Mouse (Mus musculus) right cerebral cortex, postnatal 4 days (tissue): ENCODE results near the gene Dnph1.
"Not testable (repeated sequence)": the region's sequence is repeated elsewhere in the genome, so short reads cannot be mapped to it uniquely, and the experiment has no call there.

Experiments
- DNase-seq: peaks from one replicate; pipeline ENCODE4 v3.0.0-alpha.2; 2022

Gene Dnph1

GRCm38 (mm10) chr17:46496623-46497434 lies at the start of gene Dnph1:
Gene Dnph1, plus strand, starts transcription at chr17:46496711.
- DNase-seq: peak; percentile 81

- no peak for DNase-seq
These were observed 43.8 kb upstream of the Dnph1 start for GRCm38 (mm10) chr17:46452683-46453082.

GRCm38 (mm10) chr17:46453302-46453948 lies 43.1 kb upstream of the Dnph1 start:
- DNase-seq: no peak

GRCm38 (mm10) chr17:46453970-46454411 lies 42.5 kb upstream of the Dnph1 start:
- DNase-seq: no peak

- no peak for DNase-seq
These were observed 42.0 kb upstream of the Dnph1 start for GRCm38 (mm10) chr17:46454539-46454938.

GRCm38 (mm10) chr17:46455110-46455691 lies 41.3 kb upstream of the Dnph1 start:
- DNase-seq: peak; percentile 40

GRCm38 (mm10) chr17:46457791-46458190 lies 38.7 kb upstream of the Dnph1 start:
- DNase-seq: peak; percentile 48

GRCm38 (mm10) chr17:46458439-46458838 lies 38.1 kb upstream of the Dnph1 start:
- no peak for DNase-seq

- DNase-seq: no peak
These were observed 35.8 kb upstream of the Dnph1 start for GRCm38 (mm10) chr17:46460673-46461072.

GRCm38 (mm10) chr17:46461347-46461746 lies 35.2 kb upstream of the Dnph1 start:
- DNase-seq: no peak

- DNase-seq: no peak
These were observed 34.3 kb upstream of the Dnph1 start for GRCm38 (mm10) chr17:46462226-46462625.

GRCm38 (mm10) chr17:46467830-46468229 lies 28.7 kb upstream of the Dnph1 start:
- DNase-seq: no peak

GRCm38 (mm10) chr17:46476601-46477000 lies 19.9 kb upstream of the Dnph1 start:
- no peak for DNase-seq

- no peak for DNase-seq
These were observed 19.2 kb upstream of the Dnph1 start for GRCm38 (mm10) chr17:46477286-46477685.

GRCm38 (mm10) chr17:46483561-46484001 lies 12.9 kb upstream of the Dnph1 start:
- DNase-seq: peak; percentile 43

- DNase-seq: no peak
These were observed 12.5 kb upstream of the Dnph1 start for GRCm38 (mm10) chr17:46484021-46484431.

GRCm38 (mm10) chr17:46484461-46484875 lies 12.0 kb upstream of the Dnph1 start:
- no peak for DNase-seq

- DNase-seq: peak; percentile 43
These were observed 9.5 kb upstream of the Dnph1 start for GRCm38 (mm10) chr17:46486995-46487394.

GRCm38 (mm10) chr17:46487431-46487830 lies 9.1 kb upstream of the Dnph1 start, which contains the start of gene Ttbk1:
Gene Ttbk1, minus strand, starts transcription at chr17:46487675.
- DNase-seq: peak; percentile 72

GRCm38 (mm10) chr17:46495486-46495885 lies 1.0 kb upstream of the Dnph1 start:
- no peak for DNase-seq

GRCm38 (mm10) chr17:46496081-46496480 lies 430 bp upstream of the Dnph1 start:
- not testable (repeated sequence) for DNase-seq

- no peak for DNase-seq
These were observed 1.4 kb downstream of the Dnph1 start for GRCm38 (mm10) chr17:46497956-46498355.

- no peak for DNase-seq
These were observed 6.3 kb downstream of the Dnph1 start for GRCm38 (mm10) chr17:46502775-46503174.
